Mouse (Mus musculus) E14TG2a.4 (cell line): Measurements from ENCODE around the gene Ldhb.

Experiments used
- H3K27me3 ChIP-seq: 2 replicates; pipeline ENCODE4 v1.6.1; 2014; ENCODE audit warnings: low read length, control low read depth; ENCODE audit not compliant: insufficient read depth
- H3K36me3 ChIP-seq: 2 replicates; pipeline ENCODE4 v1.6.1; 2014; ENCODE audit warnings: low read length, control low read depth; ENCODE audit not compliant: insufficient read depth
- H3K4me1 ChIP-seq: replicated peaks from 2 replicates; pipeline ENCODE4 v1.6.1; 2014; ENCODE audit warnings: low read depth, low read length, control low read depth
- H3K4me3 ChIP-seq: replicated peaks from 2 replicates; pipeline ENCODE4 v1.5.1; 2014; ENCODE audit warnings: mild to moderate bottlenecking, low read length
- H3K9me3 ChIP-seq: 2 replicates; pipeline ENCODE4 v1.6.1; 2014; ENCODE audit warnings: low read length, control low read depth
- CTCF ChIP-seq: conservative IDR thresholded peaks from 2 replicates; pipeline ENCODE4 v1.5.1; 2014; ENCODE audit warnings: low read length
- NANOG ChIP-seq: IDR thresholded peaks from 2 replicates; pipeline ENCODE4 v1.6.1; 2014; ENCODE audit warnings: borderline replicate concordance, low read length, mixed read lengths
- POU5F1 ChIP-seq: IDR thresholded peaks from 2 replicates; pipeline ENCODE4 v1.6.1; 2014; ENCODE audit warnings: low read length, borderline replicate concordance

Gene Ldhb

GRCm38 (mm10) chr6:142471141-142471540, 36.6 kb downstream of the Ldhb start:
- H3K4me1 ChIP-seq, result 0 out of 2 replicates have a peak, but pooled peaks cover 7% of the 10 kb centered on the region
- no peak overlapping the region for H3K4me3 ChIP-seq
- TF ChIP-seq POU5F1, result no peak
- TF ChIP-seq NANOG, result no peak
- no peaks in the 10 kb centered on the region for H3K36me3 ChIP-seq
- no peaks in the 10 kb centered on the region for H3K27me3 ChIP-seq
- H3K9me3 ChIP-seq, result no peaks in the 10 kb centered on the region

- no peaks in the 10 kb centered on the region for H3K9me3 ChIP-seq
Observed at GRCm38 (mm10) chr6:142469602-142470001, 38.2 kb downstream of the Ldhb start.

GRCm38 (mm10) chr6:142462194-142462593, 45.6 kb downstream of the Ldhb start:
- peaks cover 3% of the 10 kb centered on the region; the same call in 1 of the 2 replicates for H3K27me3 ChIP-seq
- no peaks in the 10 kb centered on the region for H3K4me1 ChIP-seq
- TF ChIP-seq CTCF (no peak), NANOG (no peak), POU5F1 (no peak)
- H3K4me3 ChIP-seq, result no peak overlapping the region
- no peaks in the 10 kb centered on the region for H3K9me3 ChIP-seq
- H3K36me3 ChIP-seq, result no peaks in the 10 kb centered on the region

More at GRCm38 (mm10) chr6:142469602-142470001, 38.2 kb downstream of the Ldhb start:
- Histone ChIP-seq H3K4me3 (no peak overlapping the region), H3K27me3 (no peaks in the 10 kb centered on the region), H3K4me1 (0 out of 2 replicates have a peak, but pooled peaks cover 7% of the 10 kb centered on the region), H3K36me3 (no peaks in the 10 kb centered on the region)
- TF ChIP-seq CTCF (no peak), NANOG (no peak), POU5F1 (no peak)

- Histone ChIP-seq H3K27me3 (peaks cover 3% of the 10 kb centered on the region; the same call in 1 of the 2 replicates), H3K4me3 (no peak overlapping the region), H3K36me3 (no peaks in the 10 kb centered on the region), H3K9me3 (no peaks in the 10 kb centered on the region), H3K4me1 (peaks cover 4% of the 10 kb centered on the region; the same call in 1 of the 2 replicates)
- TF ChIP-seq CTCF (no peak), POU5F1 (no peak), NANOG (no peak)
Observed at GRCm38 (mm10) chr6:142459017-142459678, 48.6 kb downstream of the Ldhb start.

DNA sequence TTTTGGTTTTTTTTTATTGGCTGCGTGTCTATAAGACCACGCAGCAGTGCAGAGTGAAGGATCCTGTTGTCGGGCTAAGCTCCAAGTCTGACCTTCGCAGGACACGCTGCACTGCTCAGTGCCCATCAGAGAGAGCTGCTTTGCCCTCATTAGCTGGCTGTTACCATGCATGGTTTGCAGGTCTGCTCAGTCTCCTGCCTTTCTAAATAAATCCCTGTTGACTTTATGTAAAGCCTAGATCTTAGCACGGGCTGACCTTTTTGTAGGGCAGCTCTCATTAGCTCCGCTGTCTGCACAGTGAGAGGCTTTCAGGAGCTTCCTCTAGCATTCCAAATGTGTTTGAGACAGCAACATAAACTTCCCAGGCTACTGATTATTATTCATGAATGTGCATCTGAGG, 49.7 kb downstream of the Ldhb start:
- no peak overlapping the region for H3K4me3 ChIP-seq
- TF ChIP-seq CTCF, result no peak
- TF ChIP-seq NANOG, result no peak
- TF ChIP-seq POU5F1, result no peak
- H3K27me3 ChIP-seq, result peaks cover 3% of the 10 kb centered on the region; the same call in 1 of the 2 replicates
- H3K36me3 ChIP-seq, result no peaks in the 10 kb centered on the region
- peaks cover 4% of the 10 kb centered on the region; the same call in 1 of the 2 replicates for H3K4me1 ChIP-seq
- H3K9me3 ChIP-seq, result no peaks in the 10 kb centered on the region

GRCm38 (mm10) chr6:142455314-142455996, 52.3 kb downstream of the Ldhb start:
- H3K4me1 ChIP-seq, result peaks cover 4% of the 10 kb centered on the region; the same call in 1 of the 2 replicates
- no peaks in the 10 kb centered on the region for H3K36me3 ChIP-seq
- H3K9me3 ChIP-seq, result no peaks in the 10 kb centered on the region
- no peak for TF ChIP-seq POU5F1
- TF ChIP-seq CTCF, result no peak
- no peak for TF ChIP-seq NANOG
- H3K27me3 ChIP-seq, result peaks cover 3% of the 10 kb centered on the region; the same call in 1 of the 2 replicates
- no peak overlapping the region for H3K4me3 ChIP-seq

GRCm38 (mm10) chr6:142453311-142453710, 54.4 kb downstream of the Ldhb start:
- TF ChIP-seq NANOG (no peak), CTCF (no peak), POU5F1 (no peak)
- H3K27me3 ChIP-seq, result 0 out of 2 replicates have a peak, but pooled peaks cover 2% of the 10 kb centered on the region
- no peak overlapping the region for H3K4me3 ChIP-seq
- no peaks in the 10 kb centered on the region for H3K9me3 ChIP-seq
- no peaks in the 10 kb centered on the region for H3K36me3 ChIP-seq
- peaks cover 4% of the 10 kb centered on the region; the same call in 1 of the 2 replicates for H3K4me1 ChIP-seq

DNA sequence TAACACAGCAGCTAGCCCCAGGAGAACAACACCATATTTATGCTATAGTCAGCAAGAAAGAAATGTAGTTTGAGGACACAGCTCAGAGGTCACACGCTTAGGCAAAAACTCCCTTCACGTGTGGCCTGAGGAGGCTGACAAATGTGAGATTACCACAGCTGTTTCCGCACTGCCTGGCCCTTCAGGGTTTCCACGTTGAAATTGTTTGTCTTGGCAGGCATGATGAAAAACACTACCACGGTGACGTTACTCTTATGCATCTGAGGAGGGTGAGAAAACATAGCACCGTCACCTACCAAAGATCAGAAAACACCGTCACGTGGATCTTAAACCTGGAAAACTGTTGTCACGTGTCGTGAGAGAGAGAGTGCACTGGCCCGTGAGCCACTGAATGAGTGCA, 56.4 kb downstream of the Ldhb start:
- H3K27me3 ChIP-seq, result 0 out of 2 replicates have a peak, but pooled peaks cover 4% of the 10 kb centered on the region
- peaks cover 4% of the 10 kb centered on the region; the same call in 1 of the 2 replicates for H3K4me1 ChIP-seq
- H3K9me3 ChIP-seq, result no peaks in the 10 kb centered on the region
- TF ChIP-seq POU5F1 (no peak), NANOG (no peak), CTCF (no peak)
- H3K4me3 ChIP-seq, result no peak overlapping the region
- H3K36me3 ChIP-seq, result no peaks in the 10 kb centered on the region
